Mouse (Mus musculus): ENCODE measurements around the gene Stx17.

The Stx17 gene

GRCm38 (mm10) chr4:48124773-48125469 is at the start of gene Stx17:
Gene Stx17 (plus strand): TSS chr4:48124915.
- DNase-seq, result peak; percentile 80

GRCm38 (mm10) chr4:48076693-48077471 is 47.8 kb upstream of the Stx17 start:
- no peak for DNase-seq

DNA sequence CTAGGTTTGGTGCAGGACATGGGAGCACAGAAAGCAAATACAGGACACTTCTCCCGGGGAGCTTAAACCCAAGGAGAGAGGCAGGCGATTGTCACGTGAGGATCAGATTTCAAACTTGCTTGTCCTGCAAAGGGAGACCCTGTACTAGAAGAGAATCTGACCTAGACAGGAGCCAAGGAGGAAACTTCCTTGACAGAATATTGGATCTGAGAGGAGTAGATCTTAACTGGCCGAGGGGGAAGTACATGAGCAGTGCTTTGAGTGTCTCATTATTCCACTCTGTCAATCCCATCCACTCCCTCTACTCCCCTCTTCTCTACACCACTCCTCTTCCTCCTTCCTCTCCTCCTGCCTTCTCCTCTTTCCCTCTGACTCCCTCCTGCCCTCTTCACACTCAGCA is 46.5 kb upstream of the Stx17 start:
- DNase-seq, result no peak

GRCm38 (mm10) chr4:48079285-48080039 is 45.3 kb upstream of the Stx17 start:
- no peak for DNase-seq

DNA sequence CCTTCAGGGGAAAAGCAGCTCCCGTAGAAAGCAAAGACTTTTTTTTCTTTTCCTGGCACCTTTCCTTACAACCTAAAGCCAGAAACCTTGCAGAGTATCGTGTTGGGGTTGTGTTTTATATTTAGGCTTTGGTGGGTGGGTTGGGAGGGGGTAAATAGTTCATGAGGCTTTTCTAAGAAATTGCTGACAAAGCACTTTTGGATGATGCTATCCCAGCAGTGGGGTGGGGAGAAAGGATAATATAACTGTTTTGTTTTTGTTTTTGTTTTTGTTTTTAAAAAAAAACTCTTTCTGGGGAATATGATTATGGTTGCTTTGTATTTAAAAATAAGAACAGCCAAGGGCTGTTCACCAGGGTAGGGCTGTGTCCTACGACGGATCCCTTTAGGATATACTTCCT is 41.3 kb upstream of the Stx17 start:
- DNase-seq, result no peak

DNA sequence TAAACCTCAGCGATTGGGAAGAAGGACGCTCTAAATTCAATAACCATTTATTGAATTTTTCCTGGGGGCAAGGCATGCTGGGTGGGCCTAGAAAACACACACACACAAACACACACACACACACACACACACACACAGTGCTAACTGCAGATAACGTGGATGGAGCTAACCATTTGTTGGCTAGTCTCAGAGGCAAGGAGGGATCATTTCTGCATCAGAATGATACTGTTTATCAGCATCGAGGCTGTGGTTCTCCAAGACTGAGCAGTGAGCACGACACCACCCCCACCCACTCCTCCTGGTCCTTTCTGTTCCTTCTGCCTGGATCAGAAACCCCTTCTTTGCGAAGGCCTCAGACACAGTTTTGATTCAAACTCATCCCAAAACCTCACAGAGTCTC is 38.1 kb upstream of the Stx17 start:
- no peak for DNase-seq

DNA sequence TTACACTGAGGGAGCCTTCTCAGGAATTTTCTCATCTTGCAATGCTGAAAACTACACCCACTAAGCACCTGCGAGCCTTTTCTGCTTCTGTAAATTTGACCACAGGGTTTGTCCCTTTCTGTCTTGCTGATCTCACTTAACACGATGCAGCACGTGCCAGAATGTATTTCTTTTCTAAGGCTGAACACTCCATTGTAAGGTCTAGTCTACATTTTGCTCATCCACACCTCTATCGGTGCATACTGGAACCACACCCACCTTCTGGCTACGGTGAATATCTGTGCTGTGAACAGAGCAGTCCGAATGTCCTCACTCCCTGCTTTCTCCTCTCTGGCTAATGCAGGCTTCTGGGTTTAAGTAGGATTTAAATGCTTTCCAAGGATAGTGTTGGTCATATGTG is 37.2 kb upstream of the Stx17 start:
- DNase-seq, result no peak

DNA sequence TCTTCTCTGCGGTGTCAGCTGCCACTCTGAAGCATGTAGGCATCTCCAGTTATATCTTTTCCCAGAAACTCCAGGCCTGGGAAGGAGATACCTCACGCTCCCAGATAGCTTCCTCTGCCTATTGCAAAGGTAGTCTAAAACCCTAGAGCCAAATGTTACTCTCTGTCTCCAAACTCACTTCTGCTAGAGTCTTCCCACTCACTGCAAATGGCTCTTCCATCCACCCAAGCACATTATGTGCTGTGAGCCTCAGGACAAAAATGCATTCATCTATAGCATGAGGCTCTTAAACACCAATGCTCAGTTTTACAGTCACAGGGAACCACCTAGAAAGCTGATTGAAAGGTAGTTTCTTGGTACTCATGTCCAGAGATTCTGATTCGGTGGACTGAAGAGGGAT is 31.5 kb upstream of the Stx17 start:
- DNase-seq, result no peak

DNA sequence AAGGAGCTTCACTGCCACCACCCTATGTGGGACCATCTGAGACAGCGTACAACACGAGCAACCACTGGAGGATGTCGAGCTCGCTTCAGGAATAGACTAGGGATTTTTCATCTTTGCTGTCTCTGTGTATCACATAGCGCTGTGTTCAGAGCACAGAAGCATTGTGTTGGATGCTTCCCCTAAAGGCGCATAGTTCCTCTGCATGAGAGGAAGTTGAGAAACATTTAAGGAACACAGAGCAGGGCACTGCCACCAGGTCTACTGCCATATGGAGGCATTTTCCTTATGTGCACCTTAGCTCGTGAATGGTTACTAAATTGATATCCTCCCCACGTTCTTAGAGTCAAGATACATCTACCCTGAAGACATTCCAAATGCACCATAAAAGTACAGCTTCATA is 24.5 kb upstream of the Stx17 start:
- no peak for DNase-seq

DNA sequence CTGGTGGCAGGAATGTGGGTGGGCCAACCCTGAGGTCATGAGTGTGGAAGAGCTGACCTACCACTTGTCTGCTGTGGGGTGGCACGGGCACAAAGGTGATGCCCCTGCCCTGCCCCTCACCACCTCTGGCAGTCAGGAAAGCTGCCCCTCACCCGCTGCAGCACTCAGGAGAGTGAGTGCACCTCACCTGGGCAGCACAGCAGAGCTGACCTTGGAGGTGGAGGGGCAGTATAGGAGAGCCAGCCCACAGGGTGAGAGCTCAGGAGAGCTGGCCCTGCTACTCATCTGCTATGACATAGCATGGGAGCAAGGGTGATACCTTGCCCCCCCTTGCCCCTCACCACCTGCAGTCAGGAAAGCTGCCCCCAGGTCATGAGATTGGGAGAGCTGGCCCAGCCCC is 22.7 kb upstream of the Stx17 start:
- no peak for DNase-seq

DNA sequence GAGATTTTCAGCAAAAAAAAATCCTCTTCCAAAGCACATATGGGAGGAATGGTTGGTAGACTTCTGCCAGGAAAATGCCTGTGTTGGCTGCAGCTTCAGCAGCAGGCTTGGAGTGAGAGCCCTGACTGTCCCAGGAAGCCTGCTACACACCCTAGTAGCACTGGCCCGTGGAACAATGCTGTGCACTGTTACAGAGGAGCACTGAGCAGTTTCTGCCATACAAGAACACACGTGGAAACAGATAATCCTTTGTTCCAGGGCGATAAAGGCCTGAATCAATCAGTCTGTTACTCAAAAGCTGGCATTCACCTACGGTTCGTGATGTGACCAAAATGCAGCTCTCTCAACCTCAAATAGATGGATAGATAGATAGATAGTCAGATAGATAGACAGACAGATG is 19.3 kb upstream of the Stx17 start:
- no peak for DNase-seq

DNA sequence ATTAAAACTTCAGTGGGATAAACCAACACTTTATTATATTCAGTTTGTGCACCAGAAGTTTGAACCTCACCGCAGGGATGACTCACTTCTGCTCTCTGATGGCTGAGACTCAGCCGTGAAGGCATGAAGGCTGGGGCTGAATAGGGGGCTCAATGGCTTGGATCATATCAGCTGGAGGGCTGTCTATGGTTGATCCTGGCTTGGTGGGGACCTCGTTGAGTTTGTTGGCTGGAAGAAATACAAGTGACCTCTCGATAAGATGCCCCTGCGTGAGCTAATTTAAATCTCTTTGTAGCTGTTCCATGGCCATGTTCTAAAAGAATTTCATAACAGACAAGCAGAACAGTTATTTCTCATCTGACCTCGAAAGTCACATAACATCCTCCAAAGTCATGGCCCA is 17.6 kb upstream of the Stx17 start:
- DNase-seq, result no peak

DNA sequence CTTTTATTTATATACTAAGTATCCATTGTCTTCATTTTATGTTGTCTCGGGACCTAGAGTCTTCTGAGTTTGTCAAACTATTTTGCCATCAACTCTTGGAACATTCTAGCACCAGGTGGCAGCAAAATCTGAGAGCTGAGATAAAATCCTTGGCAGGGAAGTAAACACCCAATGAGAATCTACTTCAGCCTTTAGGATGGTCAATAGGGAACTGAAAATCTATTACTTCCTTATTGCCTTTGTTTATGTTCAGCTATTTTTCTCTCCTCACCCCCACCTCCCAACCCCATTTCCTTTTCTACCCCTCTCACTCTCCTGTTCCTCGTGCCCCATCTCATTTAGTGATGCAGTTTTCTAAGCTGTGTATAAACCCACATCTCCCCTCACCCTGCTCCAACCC is 16.1 kb upstream of the Stx17 start:
- DNase-seq, result no peak

DNA sequence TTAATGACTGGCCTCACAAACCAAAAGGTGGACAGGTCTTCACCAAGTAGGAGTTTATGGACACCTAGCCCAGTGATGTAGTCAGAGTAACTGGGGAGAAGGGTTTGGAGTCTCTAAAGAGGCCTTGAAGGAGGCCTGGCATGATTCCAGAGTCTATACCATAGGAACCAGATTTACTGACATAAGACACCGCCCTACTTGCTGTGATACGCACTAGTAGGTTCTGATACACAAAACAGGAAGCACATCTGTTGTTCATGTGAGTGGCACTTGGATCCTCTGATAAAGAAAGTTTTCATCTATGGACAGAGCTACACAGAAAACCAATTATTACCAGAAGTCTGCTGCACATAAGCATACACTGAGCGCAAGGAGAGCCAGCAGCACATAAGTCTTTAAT is 14.4 kb upstream of the Stx17 start:
- no peak for DNase-seq

- DNase-seq, result no peak
Observed at GRCm38 (mm10) chr4:48116191-48116590, 8.5 kb upstream of the Stx17 start.

- no peak for DNase-seq
Observed at GRCm38 (mm10) chr4:48124416-48124772, 321 bp upstream of the Stx17 start.

- DNase-seq, result no peak
Observed at GRCm38 (mm10) chr4:48130314-48130713, 5.6 kb downstream of the Stx17 start.

DNA sequence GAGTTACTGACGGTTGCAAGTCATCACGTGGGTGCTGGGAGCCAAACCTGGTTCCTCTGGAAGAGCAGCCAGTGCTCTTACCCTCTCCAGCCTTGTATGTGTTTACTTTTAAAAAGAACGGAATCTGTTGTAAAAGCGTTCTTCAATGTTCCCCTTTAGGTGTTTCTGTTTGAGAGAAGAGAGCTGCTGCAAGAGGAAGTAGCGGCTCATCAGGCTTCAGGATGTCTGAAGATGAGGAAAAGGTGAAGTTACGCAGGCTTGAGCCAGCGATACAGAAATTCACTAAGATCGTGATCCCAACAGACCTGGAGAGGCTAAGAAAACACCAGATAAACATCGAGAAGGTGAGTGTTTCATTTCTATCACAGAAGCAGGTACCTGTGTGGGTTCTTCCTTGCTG is 6.9 kb downstream of the Stx17 start:
- DNase-seq, result no peak

GRCm38 (mm10) chr4:48132721-48133120 is 8.0 kb downstream of the Stx17 start:
- DNase-seq, result no peak

DNA sequence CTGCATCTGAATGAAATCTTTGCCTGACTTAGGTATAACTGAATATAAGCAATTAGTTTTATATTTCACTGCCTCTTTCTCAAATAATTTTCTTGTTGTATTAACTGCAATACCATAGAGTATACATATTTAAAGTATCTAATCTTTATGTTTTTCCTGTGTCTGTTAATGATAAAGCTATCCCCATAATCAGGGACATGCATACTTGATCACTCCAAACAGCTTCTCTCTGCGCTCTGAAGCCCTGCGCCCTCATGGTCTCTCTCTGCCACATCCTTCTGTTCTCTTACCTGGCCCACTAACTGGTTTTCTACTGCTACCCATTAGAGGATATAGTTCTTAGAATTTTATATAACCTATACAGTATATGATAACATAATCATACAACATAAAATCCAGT is 24.8 kb downstream of the Stx17 start:
- no peak for DNase-seq

GRCm38 (mm10) chr4:48153229-48153628 is 28.5 kb downstream of the Stx17 start:
- DNase-seq, result no peak

DNA sequence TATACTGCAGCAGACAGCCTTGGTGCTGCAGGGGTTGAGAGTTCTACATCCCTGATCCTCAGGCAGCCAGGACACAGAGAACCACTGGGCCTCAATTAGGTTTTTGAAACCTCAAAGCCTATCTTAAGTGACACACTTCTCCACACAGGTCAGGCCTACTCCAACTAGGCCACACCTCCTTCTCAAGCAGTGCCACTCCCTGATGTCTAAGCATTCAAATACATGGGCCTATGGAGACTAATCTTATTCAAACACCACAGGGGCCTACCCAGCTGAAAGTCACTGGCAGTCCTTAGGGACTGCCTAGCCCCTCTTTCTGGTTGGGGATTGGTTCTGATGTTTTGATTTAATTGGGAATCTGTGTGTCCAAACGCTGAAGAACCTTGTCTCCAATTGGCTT is 31.1 kb downstream of the Stx17 start:
- DNase-seq, result no peak

DNA sequence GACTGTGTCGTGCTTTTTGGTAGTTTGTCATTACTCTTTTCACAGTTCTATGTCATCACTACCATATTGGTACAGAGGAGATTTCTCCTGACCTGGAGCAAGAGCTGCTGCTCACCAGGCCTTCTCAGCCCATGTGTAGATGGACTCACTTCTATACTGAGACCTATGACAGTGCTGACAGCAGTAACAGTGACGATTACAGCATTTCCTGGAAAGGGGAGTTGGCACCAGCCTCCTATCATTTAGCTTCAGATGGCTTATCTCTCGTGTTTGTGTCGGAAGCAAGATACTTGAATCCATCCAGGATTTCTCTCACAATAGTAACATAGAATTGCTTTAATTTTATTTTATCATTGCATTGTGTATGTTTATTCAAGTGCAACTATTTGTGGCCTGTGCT is 35.7 kb downstream of the Stx17 start:
- DNase-seq, result no peak

GRCm38 (mm10) chr4:48163851-48164250 is 39.1 kb downstream of the Stx17 start:
- DNase-seq, result no peak
